Mouse (Mus musculus) G1E-ER4 (cell line): ENCODE data around the gene Olfr1417. TPM values are rescaled to one million over a fixed set of nuclear protein-coding genes. Genes with fewer than 3 reads are reported as not detected.

Experiments used
- GATA1 ChIP-seq: IDR thresholded peaks from one replicate; pipeline ENCODE4 v1.8.0; 2012; ENCODE audit warnings: low read length, inconsistent platforms
- polyA plus RNA-seq: library from polyadenylated mRNA; stranded (reverse); fragments of >175 nt; gene quantifications from 2 replicates; pipeline ENCODE4 v1.2.3, GENCODE M21; 2012

The Olfr1417 gene
- not detected in 2 replicates for polyA plus RNA-seq

DNA sequence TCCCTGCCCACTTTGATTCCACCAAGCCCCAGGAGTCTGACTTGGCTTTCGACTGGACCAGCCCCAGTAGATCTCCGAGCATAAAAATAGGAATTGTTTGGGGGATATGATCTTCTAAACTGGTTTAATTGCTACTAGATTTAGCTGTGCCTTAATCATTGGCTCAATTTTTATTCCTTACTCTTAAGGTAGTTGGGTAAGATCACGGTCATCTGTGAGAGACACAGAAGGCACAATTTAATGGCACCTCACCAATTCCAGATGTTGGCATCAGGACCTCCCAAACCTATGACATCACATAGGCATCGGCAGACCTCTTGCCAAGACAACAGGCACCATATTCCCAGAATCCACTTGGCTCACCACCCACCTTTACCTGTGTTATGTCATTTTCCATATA, at the start of gene Olfr1417:
TSS of gene Olfr1417 (minus strand) at position 101 of the 400 bp plus-strand sequence.
- TF ChIP-seq GATA1, result no peak

- no peak for TF ChIP-seq GATA1
Observed at GRCm38 (mm10) chr19:11886265-11886664, 47.2 kb upstream of the Olfr1417 start, which contains the start of gene Olfr1420. Gene Olfr1420, plus strand, starts transcription at chr19:11886565.

- TF ChIP-seq GATA1, result no peak
Observed at GRCm38 (mm10) chr19:11875006-11875405, 36.0 kb upstream of the Olfr1417 start, which contains the start of gene Olfr1419. Gene Olfr1419, minus strand, starts transcription at chr19:11875106.

DNA sequence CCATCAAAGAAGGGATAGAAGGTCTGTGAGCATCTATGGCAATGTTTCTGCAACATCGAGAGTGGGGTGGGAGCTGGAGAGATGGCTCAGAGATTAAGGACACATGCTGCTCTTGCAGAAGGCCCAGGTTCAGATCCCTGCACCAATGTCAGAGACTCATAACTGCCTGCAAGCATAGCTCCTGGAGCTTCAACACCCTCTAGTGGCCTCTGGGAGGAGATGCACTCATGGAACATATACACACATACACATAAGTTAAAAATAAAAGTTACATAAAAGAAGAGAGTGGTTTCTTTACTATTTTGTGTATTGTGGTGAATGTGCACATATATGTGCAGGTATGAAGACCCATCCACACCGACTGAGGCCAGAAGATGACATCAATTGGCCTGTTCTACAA, 28.8 kb upstream of the Olfr1417 start:
- TF ChIP-seq GATA1, result no peak

DNA sequence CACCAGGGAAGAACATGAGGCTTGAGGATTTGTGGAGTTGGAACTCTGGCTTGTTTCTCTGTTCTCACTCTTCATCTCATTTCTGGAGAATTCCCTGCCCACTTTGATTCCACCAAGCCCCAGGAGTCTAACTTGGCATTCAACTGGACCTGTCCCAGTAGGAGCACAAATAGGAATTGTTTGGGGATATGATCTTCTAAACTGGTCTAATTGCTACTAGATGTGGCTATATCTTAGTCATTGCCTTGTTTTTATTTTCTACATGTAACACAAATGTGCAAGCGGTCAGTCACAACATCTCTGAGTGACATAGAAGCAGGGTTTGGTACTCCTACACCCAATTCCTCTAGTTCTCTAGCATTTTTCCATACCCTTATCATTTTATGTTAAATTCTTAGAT, 21.9 kb upstream of the Olfr1417 start, which contains the start of gene Olfr1418:
TSS of gene Olfr1418 (minus strand) at position 101 of the 400 bp plus-strand sequence.
- no peak for TF ChIP-seq GATA1

DNA sequence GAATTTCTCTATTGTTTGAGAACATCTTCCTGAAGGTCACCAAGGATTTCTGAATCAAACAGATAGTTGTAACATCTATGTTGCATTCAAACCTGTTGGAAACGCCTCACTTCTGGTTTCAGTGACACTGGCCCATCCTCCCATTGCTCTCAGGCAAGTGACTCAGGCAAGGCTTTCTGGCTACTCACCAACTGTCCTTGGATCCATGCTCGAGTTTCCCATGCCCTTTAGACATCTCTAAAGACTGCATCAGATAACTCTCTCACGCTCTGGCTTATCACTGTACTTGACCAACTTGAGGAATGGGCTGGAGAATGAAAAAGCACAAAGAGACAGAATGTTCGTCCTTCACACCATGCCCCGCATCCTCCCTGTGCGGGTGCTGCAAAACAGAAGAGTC, 17.5 kb upstream of the Olfr1417 start:
- TF ChIP-seq GATA1, result no peak

GRCm38 (mm10) chr19:11854821-11855220, 15.8 kb upstream of the Olfr1417 start:
- no peak for TF ChIP-seq GATA1

- TF ChIP-seq GATA1, result no peak
Observed at GRCm38 (mm10) chr19:11852652-11853051, 13.6 kb upstream of the Olfr1417 start.

DNA sequence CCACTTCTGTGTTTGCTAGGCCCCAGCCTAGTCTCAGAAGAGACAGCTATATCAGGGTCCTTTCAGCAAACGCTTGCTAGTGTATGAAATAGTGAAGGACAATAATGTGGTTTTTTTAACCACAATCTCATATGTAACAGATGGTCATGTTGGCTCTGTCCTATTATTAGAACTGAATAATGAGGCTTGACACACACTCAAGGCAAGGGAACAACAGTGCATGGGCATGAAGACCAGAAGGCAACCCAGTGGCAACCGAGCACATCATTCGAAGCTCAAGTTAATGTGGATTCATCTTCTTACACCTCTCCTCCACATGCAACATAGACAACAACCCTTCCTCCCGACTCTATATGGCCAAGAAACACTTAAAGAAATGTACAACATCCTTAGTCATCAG, 7.3 kb upstream of the Olfr1417 start:
- no peak for TF ChIP-seq GATA1

DNA sequence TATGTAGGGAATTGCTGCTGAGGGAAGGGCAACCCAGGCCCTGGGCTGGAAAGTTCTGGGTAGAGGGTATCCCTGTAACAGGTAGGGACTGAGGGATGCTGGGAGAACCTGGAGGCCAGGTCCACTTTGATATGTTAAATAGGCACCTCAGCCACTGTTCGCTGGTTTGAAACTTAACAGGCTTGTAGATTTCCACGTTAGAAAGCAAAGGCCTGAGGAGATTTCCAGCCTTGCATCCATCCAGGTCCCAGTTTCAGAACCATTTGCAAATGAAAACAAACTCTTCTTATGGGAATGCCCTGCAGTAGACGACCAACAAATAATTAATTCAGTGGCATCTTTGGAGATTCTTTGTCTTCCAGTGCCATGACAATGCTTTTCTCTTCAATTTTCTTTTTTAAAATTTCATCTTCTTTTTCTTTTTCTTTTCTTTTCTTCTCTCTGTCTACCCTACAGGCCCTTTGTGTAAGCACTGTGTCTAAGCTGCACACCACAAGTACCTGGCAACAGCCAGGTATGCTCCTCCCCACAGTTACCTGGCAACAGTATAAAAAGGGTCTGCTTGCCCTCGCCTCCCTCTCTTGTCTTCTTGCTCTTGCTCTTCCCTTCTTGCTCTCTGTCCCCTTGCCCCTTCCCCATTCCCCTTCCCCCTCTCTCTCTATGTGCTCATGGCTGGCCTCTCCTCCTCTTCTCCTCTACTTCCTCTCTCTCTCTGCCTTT, 15.5 kb downstream of the Olfr1417 start:
- TF ChIP-seq GATA1, result no peak

DNA sequence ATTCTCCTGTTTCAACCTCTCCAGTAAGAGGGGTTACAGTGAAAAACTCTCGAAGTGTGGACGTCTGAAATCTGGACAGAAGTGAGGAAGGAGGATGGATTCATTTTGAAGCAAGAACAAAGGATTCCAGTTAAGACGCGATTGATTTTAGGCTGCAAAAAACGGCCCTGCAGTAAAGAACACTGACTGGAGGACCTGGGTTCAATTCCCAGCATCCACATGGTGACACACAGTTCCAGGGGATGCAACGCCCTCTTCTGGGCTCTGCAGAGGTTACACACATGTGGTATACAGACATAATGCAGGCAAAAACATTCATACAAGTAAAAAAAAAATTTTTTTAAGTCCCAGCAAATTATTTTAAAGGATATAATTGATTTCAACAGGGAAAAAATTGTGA, 18.8 kb downstream of the Olfr1417 start:
- TF ChIP-seq GATA1, result no peak

DNA sequence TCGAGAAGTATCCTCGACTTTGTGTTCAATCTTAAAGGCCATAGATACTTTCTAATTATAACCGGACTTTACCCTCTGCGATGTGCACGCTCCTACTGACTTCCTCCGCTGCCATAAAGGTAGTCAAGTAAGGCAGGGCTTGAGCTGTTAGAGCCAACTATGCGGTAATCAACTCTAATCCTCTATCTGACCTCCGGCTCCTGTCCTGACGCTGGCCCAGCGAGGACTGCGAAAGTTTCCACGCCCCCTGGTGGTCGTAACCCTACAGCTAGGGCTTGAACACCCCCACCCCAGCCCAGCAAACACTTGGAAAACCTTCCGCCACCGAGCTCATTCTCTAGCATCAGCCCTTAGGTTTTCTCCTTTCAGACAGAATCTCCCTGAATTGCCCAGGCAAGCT, 19.2 kb downstream of the Olfr1417 start:
- no peak for TF ChIP-seq GATA1

GRCm38 (mm10) chr19:11819143-11819700, 19.8 kb downstream of the Olfr1417 start, which contains the start of gene Stx3:
Gene Stx3, minus strand, starts transcription at chr19:11819403.
- no peak for TF ChIP-seq GATA1

DNA sequence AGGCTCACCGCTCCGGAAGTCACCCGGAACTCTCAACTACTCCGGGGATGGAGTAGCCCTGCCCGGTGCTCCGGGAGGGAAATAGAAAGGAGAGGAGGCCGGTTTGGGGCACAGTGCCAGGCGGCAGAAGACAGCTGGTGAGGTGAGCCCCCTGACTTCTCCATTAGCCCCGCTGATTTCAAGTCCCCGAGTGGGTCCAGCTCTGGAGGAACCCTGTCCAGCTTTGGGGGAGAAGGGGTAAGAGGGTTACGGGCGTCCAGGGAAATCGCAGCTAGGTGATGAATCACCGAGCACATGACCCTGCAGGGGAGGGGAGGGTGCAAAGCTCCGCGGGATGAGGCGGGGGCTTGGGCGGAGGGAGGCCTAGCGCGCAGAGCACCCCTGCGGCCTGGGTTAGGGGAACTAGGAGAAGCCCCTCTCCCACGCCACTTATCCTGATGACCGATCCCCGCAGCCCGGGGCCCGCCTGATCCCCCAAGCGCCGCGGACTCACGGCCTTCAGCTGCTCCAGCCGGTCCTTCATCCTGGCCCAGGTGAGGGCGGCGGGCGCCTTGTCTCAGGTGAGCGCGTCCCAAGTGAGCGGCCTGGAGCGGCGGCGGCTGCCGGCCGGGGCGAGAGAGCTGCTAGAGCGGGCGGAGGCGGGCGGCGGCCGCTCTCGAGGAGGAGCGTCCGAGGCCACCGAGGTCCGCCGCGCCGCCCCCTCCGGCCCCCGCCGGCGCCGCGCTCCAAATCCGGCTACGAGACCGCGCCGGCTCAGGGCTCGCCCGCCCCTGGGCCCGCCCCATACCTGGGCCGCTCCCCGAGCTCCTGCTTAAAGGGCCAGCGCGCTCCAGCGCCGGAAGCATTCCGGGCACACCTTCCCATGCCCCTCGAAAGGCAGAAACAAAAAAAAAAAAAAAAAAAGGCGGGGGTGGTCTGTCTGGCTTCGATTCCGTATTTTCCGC, 20.5 kb downstream of the Olfr1417 start:
- TF ChIP-seq GATA1, result no peak

DNA sequence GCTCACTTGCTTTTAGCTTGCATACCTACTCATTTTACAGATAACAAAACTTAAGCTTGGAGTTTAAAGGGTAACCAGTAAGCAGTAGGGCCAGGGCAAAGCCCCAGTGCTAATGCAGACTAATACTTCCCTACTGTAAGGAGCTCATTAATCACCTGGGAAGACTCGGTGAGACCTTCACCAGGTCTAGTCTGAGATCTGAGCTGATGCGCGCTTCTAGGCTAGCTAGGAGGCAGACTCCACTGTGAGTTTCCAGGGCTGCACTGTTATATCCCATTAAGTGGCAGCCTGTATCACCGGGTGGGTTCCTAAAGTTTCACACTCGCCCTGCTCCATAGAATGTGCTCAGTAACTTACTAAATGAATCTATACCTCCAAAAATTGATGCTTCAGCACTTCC, 21.4 kb downstream of the Olfr1417 start:
- TF ChIP-seq GATA1, result no peak

- TF ChIP-seq GATA1, result no peak
Observed at GRCm38 (mm10) chr19:11816706-11817105, 22.3 kb downstream of the Olfr1417 start.
